Mouse (Mus musculus) thymus, adult 2 months (tissue): ENCODE measurements at regions not wholly inside any gene's neighbourhood (a gene's known extent, or its start where the extent isn't known, plus 50 kb on each side); places are given as distances from the start of the nearest gene placed in this dataset.

ENCODE experiments used
- CTCF ChIP-seq: fragments of 200-500 bp; IDR thresholded peaks from 2 replicates; pipeline ENCODE4 v1.5.1; 2012; ENCODE audit warnings: mild to moderate bottlenecking, control low read depth, low read length, moderate library complexity, borderline replicate concordance; ENCODE audit not compliant: control insufficient read depth, poor library complexity, insufficient read depth; ENCODE audit errors: extremely low read depth
- POLR2A ChIP-seq: fragments of 200-500 bp; IDR thresholded peaks from 2 replicates; pipeline ENCODE4 v1.6.1; 2012; ENCODE audit warnings: mild to moderate bottlenecking, low read length, control low read depth, moderate library complexity; ENCODE audit not compliant: control insufficient read depth, poor library complexity, insufficient read depth; ENCODE audit errors: extremely low read depth

DNA sequence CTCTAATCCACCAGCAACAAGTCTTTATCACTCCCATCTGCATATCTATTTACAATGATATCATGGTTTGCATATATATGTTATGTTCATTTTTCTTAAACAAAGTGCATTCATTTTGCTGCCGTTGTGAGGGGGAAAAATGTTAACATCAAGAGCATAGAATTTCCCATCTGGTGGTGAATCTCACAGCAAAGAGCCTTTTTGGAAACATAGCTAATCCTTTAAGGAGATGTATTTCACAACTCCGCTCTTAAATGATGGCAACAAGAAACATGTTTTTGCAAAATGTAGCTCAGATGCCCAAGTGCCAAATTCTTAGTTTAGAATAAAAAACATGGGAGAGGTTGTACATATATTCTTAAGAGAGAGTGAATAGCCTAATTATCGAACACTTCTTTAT, 99.3 kb upstream of the Col1a2 start:
- TF ChIP-seq POLR2A (no peak), CTCF (no peak)
